Mouse (Mus musculus) embryonic facial prominence, embryonic 10.5 days (tissue): Measurements from ENCODE around the gene Dhdds. TPM values are rescaled to one million over a fixed set of nuclear protein-coding genes. Genes with fewer than 3 reads are reported as not detected.

ENCODE experiments used
- DNase-seq: peaks from one replicate; pipeline ENCODE4 v3.0.0-alpha.2; 2017; ENCODE audit warnings: low spot score
- H3K27ac ChIP-seq: fragments of 300-500 bp; sonication (generic); replicated peaks from 2 replicates; pipeline ENCODE4 v1.5.1; 2016; ENCODE audit warnings: mild to moderate bottlenecking
- H3K27me3 ChIP-seq: fragments of 300-500 bp; sonication (generic); replicated peaks from 2 replicates; pipeline ENCODE4 v1.6.1; 2016; ENCODE audit warnings: low read depth, mild to moderate bottlenecking; ENCODE audit not compliant: poor library complexity, severe bottlenecking
- H3K36me3 ChIP-seq: fragments of 300-500 bp; sonication (generic); replicated peaks from 2 replicates; pipeline ENCODE4 v1.6.1; 2016; ENCODE audit warnings: mild to moderate bottlenecking, moderate library complexity
- H3K4me1 ChIP-seq: fragments of 300-500 bp; sonication (generic); 2 replicates; pipeline ENCODE4 v1.6.1; 2016
- H3K4me3 ChIP-seq: fragments of 300-500 bp; sonication (generic); 2 replicates; pipeline ENCODE4 v1.5.1; 2016; ENCODE audit warnings: mild to moderate bottlenecking, moderate library complexity
- H3K9me3 ChIP-seq: fragments of 300-500 bp; sonication (generic); 2 replicates; pipeline ENCODE4 v1.6.1; 2016; ENCODE audit warnings: mild to moderate bottlenecking
- WGBS: fragments of 180-500 bp; shearing (Covaris S2); methylation state at CpG from one replicate; pipeline ENCODE4 v1.1.7; 2016; 5-methylcytosine and 5-hydroxymethylcytosine counted together
- polyA plus RNA-seq: library from polyadenylated mRNA; unstranded; fragments of >200 nt; fragmentation: Nextera tagmentation; extraction: Ambion mirVana; gene quantifications from 2 replicates; pipeline ENCODE4 v1.2.1, GENCODE M21; 2016

Gene Dhdds
- polyA plus RNA-seq, 1 experiment from 2014 or later: 42.1 TPM

DNA sequence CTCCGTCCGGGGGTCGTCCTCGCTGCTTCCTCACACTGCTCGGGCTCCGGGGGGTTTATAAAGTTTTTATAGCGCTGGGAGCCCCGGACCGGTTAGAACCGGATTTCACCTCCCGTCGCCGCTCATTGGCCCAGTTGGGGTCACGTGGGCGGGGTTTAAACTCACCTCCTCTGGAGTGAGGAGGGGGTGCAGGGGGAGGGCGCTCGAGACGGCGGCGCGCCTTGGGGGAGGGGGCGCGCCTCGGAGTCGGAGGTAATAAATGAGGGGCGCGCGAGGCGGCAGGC is 32.9 kb downstream of the Dhdds start:
- peak; percentile 98 for DNase-seq
- Histone ChIP-seq H3K4me1 (peaks cover 44% of the 10 kb centered on the region), H3K4me3 (peak overlapping the region; percentile 89), H3K27ac (peak overlapping the region; percentile 100), H3K36me3 (peaks cover 69% of the 10 kb centered on the region), H3K27me3 (no peaks in the 10 kb centered on the region), H3K9me3 (no peaks in the 10 kb centered on the region)
- WGBS: 1% methylated on average over 29 of the region's 29 CpGs

DNA sequence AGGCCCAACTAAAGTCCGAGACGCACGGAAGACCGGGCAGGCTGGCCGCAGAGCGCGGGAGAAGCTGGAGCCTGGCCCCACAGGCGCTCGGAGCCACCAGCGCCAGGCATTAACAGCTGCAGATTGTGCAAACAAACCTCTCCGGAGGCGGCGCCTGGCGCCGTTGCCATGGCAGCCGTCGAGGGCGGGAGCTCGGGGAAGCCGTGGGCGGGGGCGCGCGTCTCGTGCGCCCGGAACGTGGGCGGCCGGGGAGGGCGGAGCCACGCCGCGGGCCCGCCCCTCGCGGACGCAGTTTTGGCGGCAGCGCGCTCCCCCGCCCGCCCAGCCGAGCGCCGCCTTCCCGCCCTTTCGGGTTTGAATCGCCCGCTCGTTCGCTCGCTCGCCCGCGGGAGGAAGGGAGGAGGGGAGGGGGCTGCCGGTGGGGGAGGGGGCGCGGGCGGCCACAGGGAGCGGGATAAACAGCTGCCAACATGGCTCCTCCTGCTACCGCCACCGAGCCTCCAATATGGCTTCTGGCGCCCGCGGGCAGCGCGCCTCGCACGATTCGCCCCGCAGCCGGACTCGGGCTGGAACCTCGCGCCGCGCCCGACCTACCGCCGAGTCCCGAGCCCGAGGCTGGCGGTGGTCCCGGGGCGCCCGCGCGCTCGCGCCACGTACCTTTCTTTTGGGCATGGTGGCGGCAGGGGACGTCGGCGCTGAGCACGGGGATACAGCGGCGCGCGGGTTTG is 33.4 kb downstream of the Dhdds start:
- peak overlapping the region; percentile 89 for H3K4me3 ChIP-seq
- no peaks in the 10 kb centered on the region for H3K27me3 ChIP-seq
- peaks cover 69% of the 10 kb centered on the region for H3K36me3 ChIP-seq
- peaks cover 44% of the 10 kb centered on the region for H3K4me1 ChIP-seq
- no peaks in the 10 kb centered on the region for H3K9me3 ChIP-seq
- under 1% methylated on average over 100 of the region's 101 CpGs for WGBS
- peak; percentile 97 for DNase-seq
- peak overlapping the region; percentile 100 for H3K27ac ChIP-seq

GRCm38 (mm10) chr4:133966271-133966940 is 34.3 kb downstream of the Dhdds start:
- 54% methylated on average over 12 of the region's 12 CpGs for WGBS
- Histone ChIP-seq H3K27me3 (no peaks in the 10 kb centered on the region), H3K9me3 (no peaks in the 10 kb centered on the region), H3K27ac (peak overlapping the region; percentile 100), H3K36me3 (peaks cover 63% of the 10 kb centered on the region), H3K4me1 (peaks cover 44% of the 10 kb centered on the region), H3K4me3 (peak overlapping the region; percentile 89)
- DNase-seq: no peak

- Histone ChIP-seq H3K4me3 (no peak overlapping the region), H3K27ac (no peak overlapping the region), H3K4me1 (peaks cover 12% of the 10 kb centered on the region), H3K9me3 (no peaks in the 10 kb centered on the region), H3K27me3 (no peaks in the 10 kb centered on the region), H3K36me3 (peaks cover 52% of the 10 kb centered on the region)
- WGBS: 91% methylated on average over 7 of the region's 7 CpGs
- DNase-seq: no peak
These were observed 38.2 kb downstream of the Dhdds start for GRCm38 (mm10) chr4:133962566-133962965.

- Histone ChIP-seq H3K36me3 (peaks cover 27% of the 10 kb centered on the region), H3K9me3 (no peaks in the 10 kb centered on the region), H3K27ac (no peak overlapping the region), H3K4me3 (no peak overlapping the region), H3K27me3 (no peaks in the 10 kb centered on the region), H3K4me1 (no peaks in the 10 kb centered on the region)
- 76% methylated on average over 1 of the region's 1 CpGs for WGBS
- no peak for DNase-seq
These were observed 41.8 kb downstream of the Dhdds start for GRCm38 (mm10) chr4:133958884-133959283.

- WGBS: 88% methylated on average over 4 of the region's 4 CpGs
- Histone ChIP-seq H3K27ac (no peak overlapping the region), H3K9me3 (no peaks in the 10 kb centered on the region), H3K27me3 (no peaks in the 10 kb centered on the region), H3K36me3 (peaks cover 7% of the 10 kb centered on the region; the same call in 1 of the 2 replicates), H3K4me3 (no peak overlapping the region), H3K4me1 (no peaks in the 10 kb centered on the region)
- DNase-seq: no peak
These were observed 44.4 kb downstream of the Dhdds start for GRCm38 (mm10) chr4:133956358-133956757.

GRCm38 (mm10) chr4:133946736-133947135 is 54.0 kb downstream of the Dhdds start:
- peaks cover 12% of the 10 kb centered on the region for H3K4me1 ChIP-seq
- no peak overlapping the region for H3K4me3 ChIP-seq
- H3K9me3 ChIP-seq: 0 out of 2 replicates have a peak, but pooled peaks cover 7% of the 10 kb centered on the region
- H3K36me3 ChIP-seq: no peaks in the 10 kb centered on the region
- 57% methylated on average over 4 of the region's 4 CpGs for WGBS
- no peak overlapping the region for H3K27ac ChIP-seq
- DNase-seq: no peak
- no peaks in the 10 kb centered on the region for H3K27me3 ChIP-seq

- Histone ChIP-seq H3K4me1 (peaks cover 25% of the 10 kb centered on the region), H3K9me3 (0 out of 2 replicates have a peak, but pooled peaks cover 7% of the 10 kb centered on the region), H3K27ac (no peak overlapping the region), H3K4me3 (no peak overlapping the region), H3K27me3 (no peaks in the 10 kb centered on the region), H3K36me3 (no peaks in the 10 kb centered on the region)
- WGBS: 82% methylated on average over 3 of the region's 3 CpGs
- no peak for DNase-seq
These were observed 56.9 kb downstream of the Dhdds start for GRCm38 (mm10) chr4:133943791-133944190.

GRCm38 (mm10) chr4:133942679-133943078 is 58.0 kb downstream of the Dhdds start:
- WGBS: 93% methylated on average over 4 of the region's 4 CpGs
- no peaks in the 10 kb centered on the region for H3K27me3 ChIP-seq
- 0 out of 2 replicates have a peak, but pooled peaks cover 7% of the 10 kb centered on the region for H3K9me3 ChIP-seq
- no peak for DNase-seq
- peaks cover 29% of the 10 kb centered on the region for H3K4me1 ChIP-seq
- H3K36me3 ChIP-seq: no peaks in the 10 kb centered on the region
- H3K27ac ChIP-seq: no peak overlapping the region
- H3K4me3 ChIP-seq: no peak overlapping the region

GRCm38 (mm10) chr4:133941576-133941975 is 59.1 kb downstream of the Dhdds start:
- Histone ChIP-seq H3K36me3 (no peaks in the 10 kb centered on the region), H3K4me3 (0 out of 2 replicates have a peak overlapping the region, but pooled peaks have one; percentile 11), H3K9me3 (0 out of 2 replicates have a peak, but pooled peaks cover 7% of the 10 kb centered on the region), H3K27ac (peak overlapping the region; percentile 57), H3K27me3 (no peaks in the 10 kb centered on the region), H3K4me1 (peaks cover 32% of the 10 kb centered on the region)
- DNase-seq: no peak
- 47% methylated on average over 3 of the region's 3 CpGs for WGBS

- Histone ChIP-seq H3K9me3 (0 out of 2 replicates have a peak, but pooled peaks cover 2% of the 10 kb centered on the region), H3K27ac (peak overlapping the region; percentile 57), H3K36me3 (no peaks in the 10 kb centered on the region), H3K4me3 (no peak overlapping the region), H3K27me3 (no peaks in the 10 kb centered on the region), H3K4me1 (peaks cover 32% of the 10 kb centered on the region)
- 78% methylated on average over 13 of the region's 13 CpGs for WGBS
- DNase-seq: no peak
These were observed 60.1 kb downstream of the Dhdds start for GRCm38 (mm10) chr4:133940386-133941260.

DNA sequence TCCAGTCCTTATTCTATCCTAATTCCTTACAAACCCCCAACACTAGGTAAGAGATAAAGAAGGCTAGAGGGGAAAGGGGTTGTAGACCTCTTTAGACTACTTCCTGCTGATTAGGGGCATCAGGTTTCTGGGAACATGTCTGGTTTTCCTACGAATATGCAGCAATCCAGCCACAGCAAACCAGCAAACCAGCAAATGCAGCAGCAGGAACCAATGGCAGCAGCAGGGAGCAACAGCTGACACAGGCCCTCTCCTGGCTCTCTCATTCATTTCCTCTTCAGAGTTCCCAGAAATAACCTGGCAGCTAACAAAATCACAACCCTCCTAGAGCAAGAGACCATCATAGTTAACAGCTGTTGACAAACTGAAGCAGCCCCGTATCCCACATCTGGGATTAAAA is 62.6 kb downstream of the Dhdds start:
- no peak for DNase-seq
- no peaks in the 10 kb centered on the region for H3K27me3 ChIP-seq
- H3K4me3 ChIP-seq: no peak overlapping the region
- 60% methylated on average over 2 of the region's 2 CpGs for WGBS
- H3K9me3 ChIP-seq: no peaks in the 10 kb centered on the region
- peaks cover 23% of the 10 kb centered on the region for H3K4me1 ChIP-seq
- no peaks in the 10 kb centered on the region for H3K36me3 ChIP-seq
- no peak overlapping the region for H3K27ac ChIP-seq
